Mouse (Mus musculus): ENCODE data around the gene Abi2.

Abi2 gene

DNA sequence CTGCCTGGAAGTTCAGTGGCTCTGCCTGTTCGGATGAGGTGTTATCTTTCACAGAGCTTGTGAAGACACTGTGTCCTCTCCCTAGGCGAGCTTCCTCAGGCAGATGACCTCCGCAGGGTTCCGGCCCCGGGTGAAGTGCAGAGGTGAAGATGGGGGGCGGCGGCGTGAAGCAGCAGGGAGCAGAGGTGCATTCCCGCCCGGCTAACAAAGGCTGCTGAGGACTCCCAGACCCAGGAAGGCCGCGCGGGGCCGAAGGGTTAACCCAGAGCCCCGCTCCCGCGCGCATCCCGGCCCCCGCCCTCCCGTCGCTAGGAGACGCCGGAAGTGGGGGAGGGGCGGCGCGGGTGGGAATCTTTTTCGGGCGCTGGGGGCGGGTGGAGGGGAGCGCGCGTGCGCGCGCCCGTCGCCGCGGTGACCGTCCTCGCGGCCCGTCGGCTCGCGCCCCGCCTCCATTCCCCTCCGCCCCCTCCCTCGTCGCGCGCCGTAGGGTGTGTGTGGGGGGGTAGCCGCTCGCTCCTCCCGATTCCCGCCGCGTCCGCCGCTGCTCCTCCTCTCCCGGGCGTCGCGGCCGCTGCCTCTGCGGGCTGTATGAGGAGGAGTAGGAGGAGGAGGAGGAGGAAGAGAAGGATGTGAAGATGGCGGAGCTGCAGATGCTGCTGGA, at the start of gene Abi2:
Gene Abi2, plus strand, starts transcription at position 452 of the 661 bp plus-strand sequence.
- CTCF ChIA-PET, result no interaction called here

DNA sequence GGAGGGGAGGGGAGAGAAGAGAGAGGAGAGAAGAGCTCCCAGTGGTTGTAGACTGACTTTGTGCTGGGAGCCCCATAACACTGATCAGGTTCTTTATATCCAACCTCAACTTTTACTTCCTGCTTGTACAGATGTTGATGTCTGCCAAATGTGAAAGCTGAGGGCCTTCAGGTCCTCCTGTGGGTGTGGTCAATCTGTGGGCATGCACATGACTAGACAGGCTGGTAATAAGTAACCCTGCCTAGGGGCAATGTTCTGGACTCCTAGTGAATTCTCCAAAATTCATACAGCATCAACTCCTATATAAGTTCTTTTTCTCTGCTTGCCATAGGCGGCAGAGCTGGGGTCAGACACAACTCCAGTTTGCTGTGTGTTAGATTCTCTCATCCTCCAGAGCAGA, 47.8 kb upstream of the Abi2 start:
- CTCF ChIA-PET, result no interaction called here

DNA sequence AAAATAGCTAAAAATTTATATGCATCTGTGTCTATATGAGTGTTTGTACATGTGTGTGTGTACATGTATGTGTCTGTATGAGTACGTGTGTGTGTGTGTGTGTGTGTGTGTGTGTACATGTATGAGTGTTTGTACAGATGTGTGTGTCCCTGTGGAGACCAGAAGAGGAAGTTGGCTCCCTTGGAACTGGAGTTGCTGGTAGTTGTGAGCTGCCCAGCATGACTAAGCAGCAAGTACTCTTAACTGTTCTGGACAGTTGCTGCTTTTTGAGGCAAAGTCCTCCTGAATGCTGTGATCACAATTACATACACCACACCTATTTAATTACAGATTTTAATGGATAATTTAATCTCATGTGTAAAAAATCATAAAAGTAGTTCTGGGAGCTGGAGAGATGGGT, 32.9 kb upstream of the Abi2 start:
- CTCF ChIA-PET, result no interaction called here

DNA sequence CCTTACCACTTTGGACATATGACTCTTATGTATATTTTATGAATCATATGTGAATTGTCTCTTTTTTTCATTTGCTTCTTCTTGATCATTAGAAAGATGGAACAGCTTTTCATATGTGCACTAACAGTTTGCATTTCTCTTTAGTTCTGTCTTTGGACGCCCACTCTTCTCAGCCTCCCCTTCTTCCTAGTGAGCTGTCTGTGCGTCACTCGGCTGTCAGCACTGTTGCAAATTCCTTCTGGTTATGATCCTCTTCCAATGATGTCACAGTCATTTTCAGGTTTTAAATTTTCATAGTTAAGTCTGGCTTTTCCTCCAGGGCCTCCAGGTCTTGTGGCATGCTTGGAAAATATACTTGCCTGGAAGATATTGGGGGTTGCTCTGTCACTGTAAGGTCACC, 27.5 kb upstream of the Abi2 start:
- CTCF ChIA-PET, result no interaction called here

DNA sequence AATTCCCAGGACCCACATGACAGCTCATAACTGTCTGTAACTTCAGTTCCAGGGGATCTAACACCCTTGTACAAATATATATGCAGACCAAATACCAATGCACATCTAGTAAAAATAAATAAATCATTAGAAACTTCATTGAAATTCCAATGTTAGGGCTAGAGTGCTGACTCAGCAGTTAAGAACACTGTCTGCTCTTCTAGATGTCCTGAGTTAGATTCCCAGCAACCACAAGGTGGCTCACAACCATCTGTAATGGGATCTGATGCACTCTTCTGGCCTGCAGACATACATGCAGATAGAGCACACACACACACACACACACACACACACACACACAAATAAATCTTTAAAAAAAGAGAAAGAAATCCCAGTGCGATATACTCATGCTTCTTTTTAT, 4.6 kb upstream of the Abi2 start:
- CTCF ChIA-PET, result interaction anchor here (0.7 kb wide), 1 partner anchor 574 kb away, joined by 3 read pairs; no protein-coding TSS in a partner anchor

DNA sequence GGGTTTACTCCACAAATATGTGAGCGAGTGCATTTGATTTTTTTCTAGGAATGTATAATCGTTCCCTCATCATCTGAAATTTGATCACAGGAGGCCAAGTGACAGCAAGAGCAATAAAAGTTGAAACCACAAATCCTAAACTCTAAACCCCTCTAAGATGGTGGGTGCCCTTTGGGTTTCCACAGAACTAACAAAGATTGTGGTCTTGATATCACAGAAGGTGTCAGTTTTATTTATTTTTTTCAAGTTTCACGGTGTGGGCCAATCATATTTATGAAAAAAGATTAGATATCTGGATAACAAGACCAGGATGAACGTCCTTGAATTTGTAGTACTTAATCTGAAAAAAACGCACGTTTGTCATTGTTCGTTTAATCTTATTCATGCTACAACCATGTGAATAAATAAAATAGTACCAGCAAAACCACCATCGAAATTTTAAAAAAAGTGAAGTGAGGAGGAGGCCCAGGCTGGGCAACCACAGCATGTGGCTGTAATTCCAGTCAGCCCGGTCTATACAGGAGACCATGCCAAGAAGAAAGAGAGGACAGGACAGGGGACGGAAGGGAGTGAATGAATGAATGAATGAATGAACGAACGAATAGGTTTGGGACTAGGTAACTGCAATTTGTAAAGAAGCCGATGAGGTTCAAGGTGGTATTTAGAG, 785 bp upstream of the Abi2 start:
- CTCF ChIA-PET, result no interaction called here

DNA sequence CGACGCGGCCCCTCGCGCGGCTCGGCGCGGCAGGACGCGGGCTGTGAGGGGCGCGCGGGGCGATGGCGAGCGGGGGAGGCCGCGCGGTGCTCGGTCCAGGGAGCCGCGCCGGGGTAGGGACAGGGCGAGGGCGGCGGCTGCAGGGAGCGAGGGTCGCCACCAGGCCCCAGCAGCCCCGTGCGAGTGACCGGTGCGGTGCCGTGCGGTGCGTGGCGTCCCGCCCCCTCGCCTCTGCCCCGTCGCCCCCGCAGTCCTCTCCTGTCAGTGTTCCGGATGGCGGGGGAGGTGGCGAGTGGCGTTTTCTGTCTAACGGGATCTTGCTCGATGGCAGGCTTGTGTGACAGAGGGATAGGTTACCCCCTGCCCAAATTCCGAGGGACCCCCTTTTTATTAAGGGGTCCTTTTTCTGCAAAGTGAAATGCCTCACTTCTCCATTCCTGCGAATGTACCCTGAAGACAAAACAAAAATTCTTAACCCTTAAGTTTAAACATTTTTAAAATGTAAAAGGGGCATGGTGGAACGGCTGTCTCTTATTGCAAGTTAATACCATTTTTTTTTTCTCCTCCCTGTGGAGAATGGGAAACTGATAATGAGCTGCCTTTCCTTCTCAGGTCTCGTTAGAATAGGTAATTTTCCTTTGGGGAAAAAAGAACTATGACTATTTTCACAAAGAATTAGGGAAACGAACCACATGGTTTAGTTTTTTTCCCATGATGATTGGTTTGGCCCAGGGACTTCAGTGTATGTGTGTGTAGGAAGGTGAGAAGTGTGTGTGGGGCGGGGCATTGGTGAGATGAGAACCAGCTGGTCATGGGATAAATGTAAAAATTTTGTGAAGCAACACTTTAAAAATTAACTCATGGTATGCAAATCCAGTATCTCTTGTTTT, 754 bp downstream of the Abi2 start:
- CTCF ChIA-PET, result no interaction called here

DNA sequence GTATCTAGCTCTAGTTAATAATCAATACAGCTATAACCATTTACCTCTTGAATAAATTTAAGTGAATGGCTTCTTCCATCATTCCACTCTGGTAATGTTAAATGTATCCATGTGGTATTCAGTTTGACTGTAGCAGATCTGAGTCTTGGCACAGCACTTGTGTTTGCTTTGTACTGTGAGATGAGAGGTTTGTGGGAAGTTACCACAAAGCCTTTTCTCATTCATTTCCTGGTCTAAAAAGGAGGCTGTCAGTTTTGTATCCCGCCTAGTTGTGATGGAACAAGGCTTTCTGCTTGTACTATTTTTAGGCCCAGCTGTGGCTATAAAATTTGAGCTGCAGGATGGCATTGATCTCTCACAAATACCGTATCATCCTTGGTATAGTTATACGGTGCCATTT, 7.3 kb downstream of the Abi2 start:
- CTCF ChIA-PET, result no interaction called here

DNA sequence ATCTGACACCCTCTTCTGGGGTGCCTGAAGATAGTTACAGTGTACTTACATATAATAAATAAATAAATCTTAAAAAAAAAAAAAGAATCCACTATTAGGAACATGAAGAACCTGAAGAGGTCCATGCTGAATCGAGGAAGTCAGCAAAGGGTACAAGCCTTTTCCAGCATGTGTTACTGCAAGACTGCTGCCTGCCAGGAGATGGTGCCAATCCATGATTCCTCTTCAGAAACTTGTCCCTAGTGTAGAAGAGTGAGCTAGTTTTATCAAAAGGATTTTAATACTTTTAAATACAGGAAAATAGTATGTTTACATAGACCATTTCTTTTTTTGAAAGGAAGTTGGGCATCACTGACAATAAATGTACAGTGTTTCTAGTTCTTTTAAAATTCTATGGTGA, 14.5 kb downstream of the Abi2 start:
- CTCF ChIA-PET, result no interaction called here

DNA sequence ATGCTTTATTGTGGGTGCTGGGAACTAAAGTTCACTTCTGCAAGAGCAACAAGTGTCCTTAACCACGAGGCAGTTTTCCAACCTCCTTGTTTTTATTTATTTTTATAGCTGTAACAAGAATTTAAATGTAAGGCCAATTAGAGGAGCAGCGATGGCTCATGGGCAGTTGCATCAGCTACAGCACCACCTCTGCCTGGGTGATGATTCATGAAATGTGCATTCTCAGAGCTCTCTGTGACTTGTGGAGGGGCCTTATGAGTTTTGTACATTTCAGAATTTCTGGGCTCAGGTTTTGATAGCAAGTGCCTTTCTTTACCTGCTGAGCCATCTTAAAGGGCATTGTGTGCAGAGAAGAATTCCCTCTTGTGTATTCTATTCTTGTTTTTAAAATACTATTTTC, 18.9 kb downstream of the Abi2 start:
- CTCF ChIA-PET, result interaction anchor here (0.7 kb wide), 1 partner anchor 110 kb away, joined by 7 read pairs; no protein-coding TSS in a partner anchor

DNA sequence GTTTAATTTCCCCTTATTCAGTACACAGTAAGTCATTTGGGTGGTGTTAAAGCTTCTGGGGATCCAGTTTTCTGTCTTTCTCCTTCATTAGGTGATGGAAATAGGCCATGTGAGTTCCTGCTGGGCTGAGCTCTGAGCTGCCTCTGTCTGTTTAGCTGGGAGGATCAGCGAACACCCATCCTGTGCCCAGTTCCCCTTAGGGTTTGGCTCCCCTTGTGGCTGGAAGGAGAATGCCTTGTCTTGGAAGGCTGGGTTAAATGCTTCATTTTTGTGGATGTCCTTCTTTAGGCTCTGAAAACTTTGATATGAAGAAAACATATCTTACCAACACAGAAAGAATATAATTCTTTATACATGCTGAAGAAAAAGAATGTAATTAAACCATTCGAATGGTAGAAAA, 19.5 kb downstream of the Abi2 start:
- CTCF ChIA-PET, result no interaction called here

DNA sequence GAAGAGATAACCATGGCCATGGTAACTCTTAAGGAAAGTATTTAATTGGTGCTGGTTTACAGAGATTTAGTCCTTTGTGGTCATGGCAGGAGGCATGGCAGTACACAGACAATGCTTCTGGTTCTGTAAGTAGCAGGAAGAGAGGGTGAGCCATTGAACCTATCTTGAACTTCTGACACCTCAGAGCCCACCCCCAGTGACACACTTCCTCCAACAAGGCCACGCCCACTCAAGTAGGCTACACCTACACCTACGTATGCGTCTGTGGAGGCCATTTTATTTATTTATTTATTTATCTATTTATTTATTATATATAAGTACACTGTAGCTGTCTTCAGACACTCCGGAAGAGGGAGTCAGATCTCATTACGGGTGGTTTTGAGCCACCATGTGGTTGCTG, 22.1 kb downstream of the Abi2 start:
- CTCF ChIA-PET, result no interaction called here

DNA sequence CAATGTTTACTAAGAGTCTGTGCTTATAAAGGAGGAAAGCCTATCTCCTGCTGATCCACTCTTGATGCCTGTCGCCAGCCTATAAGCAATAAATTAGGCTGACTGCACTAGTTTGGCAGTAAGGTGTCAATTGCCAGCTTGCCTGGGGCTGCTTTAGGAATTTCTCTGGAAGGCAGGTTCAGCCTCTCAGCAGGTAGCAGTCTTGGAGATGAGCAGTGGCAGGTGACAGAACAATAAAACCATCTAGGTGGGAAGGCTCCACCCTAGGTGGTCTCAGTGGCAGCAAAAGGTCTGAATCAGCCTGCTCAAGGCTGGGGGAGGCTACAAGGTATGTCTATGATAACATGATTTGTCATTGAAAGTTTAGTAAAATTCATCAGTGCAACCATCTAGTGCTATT, 23.1 kb downstream of the Abi2 start:
- CTCF ChIA-PET, result no interaction called here

DNA sequence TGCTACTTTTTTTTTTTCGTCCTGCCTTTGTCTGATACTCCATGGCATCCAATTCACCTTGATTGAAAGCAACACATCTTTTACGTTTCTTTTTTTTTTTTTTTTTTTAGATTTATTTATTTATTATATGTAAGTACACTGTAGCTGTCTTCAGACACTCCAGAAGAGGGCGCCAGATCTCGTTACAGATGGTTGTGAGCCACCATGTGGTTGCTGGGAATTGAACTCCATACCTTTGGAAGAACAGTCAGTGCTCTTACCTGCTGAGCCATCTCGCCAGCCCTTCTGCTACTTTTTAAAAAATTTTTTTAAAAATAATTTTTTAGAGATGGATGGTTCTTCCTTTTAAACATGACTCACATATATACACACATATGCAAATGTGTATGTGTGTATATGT, 32.0 kb downstream of the Abi2 start:
- CTCF ChIA-PET, result interaction anchor here (0.6 to 0.7 kb wide), 3 partner anchors 9 to 318 kb away, joined by 3 to 9 read pairs (median 6); no protein-coding TSS in a partner anchor

DNA sequence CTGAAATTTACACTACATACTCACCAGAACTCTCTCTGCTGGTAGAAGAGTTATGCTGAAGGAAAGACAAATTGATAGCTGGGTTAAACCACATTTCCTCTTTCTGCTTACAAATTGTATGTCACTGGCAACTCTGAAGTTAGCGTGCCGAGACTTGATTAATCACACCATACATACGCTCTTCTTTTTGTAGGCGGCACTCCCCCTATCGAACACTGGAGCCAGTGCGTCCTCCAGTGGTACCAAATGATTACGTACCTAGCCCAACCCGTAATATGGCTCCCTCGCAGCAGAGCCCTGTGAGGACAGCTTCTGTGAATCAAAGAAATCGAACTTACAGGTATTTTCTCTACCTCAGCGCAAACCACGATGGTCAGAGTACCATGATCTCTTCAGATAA, 37.6 kb downstream of the Abi2 start:
- CTCF ChIA-PET, result no interaction called here

DNA sequence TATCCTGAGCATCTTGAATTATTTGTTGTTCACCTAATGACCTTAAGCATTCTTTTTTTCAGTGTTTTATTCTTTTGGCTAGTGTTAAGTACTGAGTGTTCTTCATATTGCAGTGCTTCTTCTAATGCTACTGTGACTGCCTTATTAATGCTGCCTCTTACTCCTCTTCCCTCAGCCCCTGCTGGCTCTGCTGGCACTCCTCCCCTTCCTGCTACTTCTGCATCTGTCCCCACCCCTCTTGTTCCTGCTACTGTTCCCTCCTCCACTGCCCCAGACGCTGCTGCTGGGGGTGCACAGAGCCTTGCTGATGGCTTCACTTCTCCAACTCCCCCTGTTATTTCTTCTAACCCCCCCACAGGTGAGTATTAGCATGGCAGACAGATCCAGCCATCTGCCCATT, 40.5 kb downstream of the Abi2 start:
- CTCF ChIA-PET, result interaction anchor here (0.6 kb wide), 1 partner anchor 8 kb away, joined by 3 read pairs; no protein-coding TSS in a partner anchor

DNA sequence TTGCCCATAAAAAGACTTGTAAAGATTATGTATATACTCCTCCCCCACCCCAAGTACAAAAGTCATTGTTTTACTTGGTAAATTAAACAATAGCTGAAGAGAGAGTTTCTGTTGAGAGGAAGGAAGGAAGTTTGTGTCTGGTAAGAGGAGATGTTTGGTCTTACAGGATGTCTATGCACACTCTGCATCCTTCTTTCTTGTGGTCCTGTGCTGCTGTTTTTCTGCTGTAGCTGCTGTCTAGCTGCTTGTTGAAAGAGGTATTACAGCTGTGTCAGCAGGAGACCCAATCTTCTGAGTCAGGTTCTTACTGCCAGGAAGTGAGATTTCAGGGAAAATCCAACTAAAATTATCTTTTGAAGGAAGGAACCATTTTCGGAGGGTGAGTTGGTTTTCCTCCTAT, 51.2 kb downstream of the Abi2 start:
- CTCF ChIA-PET, result no interaction called here

DNA sequence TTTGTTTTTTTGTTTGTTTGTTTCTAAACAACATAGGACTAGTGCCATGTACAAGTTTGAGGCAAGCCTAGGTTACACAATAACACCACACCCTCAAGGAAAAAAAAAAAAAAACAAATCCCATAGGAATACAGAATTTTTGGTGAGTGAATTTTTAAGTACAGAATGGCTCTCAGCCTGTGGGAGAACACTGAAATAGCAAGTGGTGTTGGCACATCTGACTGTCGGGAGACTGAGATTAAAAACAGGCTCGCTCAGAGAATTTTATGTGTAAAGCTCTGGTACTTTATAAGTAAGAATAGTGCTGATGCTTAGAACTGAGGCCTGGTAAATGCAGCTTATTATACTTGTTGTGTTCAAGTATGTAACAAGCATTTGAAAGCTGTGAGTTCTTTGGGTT, 60.1 kb downstream of the Abi2 start:
- CTCF ChIA-PET, result no interaction called here

DNA sequence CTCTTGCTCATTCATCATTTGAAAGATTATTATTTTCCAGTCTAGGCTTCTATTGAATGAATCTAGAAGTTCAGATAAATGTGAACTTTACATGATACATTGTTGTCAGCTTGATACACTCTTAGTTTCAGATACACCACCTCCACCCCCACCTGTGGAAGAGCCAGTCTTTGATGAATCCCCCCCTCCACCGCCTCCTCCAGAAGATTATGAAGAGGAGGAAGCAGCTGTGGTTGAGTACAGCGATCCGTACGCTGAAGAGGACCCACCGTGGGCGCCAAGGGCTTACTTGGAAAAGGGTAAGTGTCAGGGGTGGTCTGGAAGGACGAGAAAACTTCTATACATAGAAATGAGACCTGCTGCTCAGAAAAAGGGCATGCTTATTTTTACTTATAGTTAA, 61.1 kb downstream of the Abi2 start:
- CTCF ChIA-PET, result interaction anchor here (0.6 kb wide), 1 partner anchor 73 kb away, joined by 3 read pairs; no protein-coding TSS in a partner anchor

DNA sequence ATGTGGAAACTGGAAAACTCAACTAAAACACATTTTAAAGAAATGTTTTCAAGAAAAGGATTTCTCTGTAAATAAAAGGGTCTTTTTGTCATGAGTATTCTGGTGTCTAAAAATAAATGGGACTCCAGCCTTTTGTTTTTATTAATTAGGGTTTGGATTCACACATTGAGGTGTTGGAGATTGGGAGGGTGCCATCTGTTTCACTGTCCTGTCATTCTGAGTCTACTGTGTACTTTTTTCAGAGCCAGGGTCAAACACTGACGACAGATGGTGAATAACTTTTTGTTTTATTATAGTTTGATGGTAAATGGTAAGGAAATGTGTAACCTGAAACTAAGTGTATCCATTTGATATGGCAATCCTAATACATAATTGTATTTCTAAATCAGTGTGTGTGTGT, 72.1 kb downstream of the Abi2 start:
- CTCF ChIA-PET, result no interaction called here

DNA sequence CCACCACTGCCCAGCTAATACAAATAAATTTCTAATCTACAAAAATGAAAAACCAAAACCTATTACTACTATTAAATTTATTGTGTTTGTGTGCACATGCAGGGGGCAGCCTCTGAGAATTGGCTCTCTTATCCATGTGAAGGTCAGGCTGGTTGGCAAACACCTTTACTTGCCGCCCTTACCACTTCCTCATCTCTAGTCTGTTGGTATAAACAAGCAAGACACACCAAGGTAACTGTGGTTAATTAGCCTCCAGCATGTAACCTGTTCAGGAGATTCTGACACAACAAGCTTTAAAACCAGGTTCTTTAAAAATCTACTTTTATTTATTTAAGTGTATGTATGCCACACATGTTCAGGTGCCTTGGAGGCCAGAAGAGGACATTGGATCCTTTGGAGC, 73.5 kb downstream of the Abi2 start:
- CTCF ChIA-PET, result no interaction called here

DNA sequence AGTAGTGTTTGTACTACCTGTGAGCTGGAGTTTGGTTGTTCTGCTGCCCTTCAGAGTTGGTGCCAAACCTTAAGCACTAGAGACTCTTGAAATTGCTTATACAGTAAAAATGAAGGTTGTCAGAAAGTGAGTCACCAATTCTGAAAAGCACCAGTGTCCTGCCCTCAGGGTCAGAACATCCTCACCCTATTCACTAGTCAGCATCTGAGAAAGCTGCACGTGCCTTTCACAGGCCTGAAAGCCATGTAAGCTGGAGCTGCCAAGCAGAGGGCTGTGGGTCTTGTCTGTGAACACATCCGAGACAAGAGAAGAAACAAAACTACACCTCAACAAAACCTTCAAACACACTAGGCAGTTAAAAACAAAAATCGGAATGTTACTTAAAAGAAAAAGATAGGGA, 76.2 kb downstream of the Abi2 start:
- CTCF ChIA-PET, result no interaction called here

DNA sequence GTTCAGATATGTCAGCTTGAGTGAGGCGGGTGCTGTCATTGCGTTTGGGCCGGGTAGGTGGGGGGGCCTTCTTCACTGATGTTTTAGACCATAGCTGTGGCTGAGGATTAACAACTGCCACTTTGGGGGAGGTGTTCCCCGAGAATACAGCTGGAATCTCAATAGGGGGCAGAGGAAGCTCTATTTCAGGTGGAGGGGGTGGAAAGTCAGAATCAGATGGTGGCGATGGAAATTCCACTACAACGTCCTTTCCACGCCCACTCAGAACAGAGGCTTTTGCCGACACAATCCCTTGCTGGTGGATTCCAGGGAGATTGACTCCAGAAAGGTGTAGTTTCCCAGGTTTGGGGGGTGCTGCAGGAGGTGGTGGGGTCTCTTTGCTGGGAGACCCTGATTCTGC, 79.2 kb downstream of the Abi2 start:
- CTCF ChIA-PET, result no interaction called here
